Mouse (Mus musculus) thymus, adult 2 months (tissue): Measurements from ENCODE around the gene Rmi1.

Experiments
- CTCF ChIP-seq: fragments of 200-500 bp; IDR thresholded peaks from 2 replicates; pipeline ENCODE4 v1.5.1; 2012; ENCODE audit warnings: mild to moderate bottlenecking, control low read depth, low read length, moderate library complexity, borderline replicate concordance; ENCODE audit not compliant: control insufficient read depth, poor library complexity, insufficient read depth; ENCODE audit errors: extremely low read depth
- POLR2A ChIP-seq: fragments of 200-500 bp; IDR thresholded peaks from 2 replicates; pipeline ENCODE4 v1.6.1; 2012; ENCODE audit warnings: mild to moderate bottlenecking, low read length, control low read depth, moderate library complexity; ENCODE audit not compliant: control insufficient read depth, poor library complexity, insufficient read depth; ENCODE audit errors: extremely low read depth

DNA sequence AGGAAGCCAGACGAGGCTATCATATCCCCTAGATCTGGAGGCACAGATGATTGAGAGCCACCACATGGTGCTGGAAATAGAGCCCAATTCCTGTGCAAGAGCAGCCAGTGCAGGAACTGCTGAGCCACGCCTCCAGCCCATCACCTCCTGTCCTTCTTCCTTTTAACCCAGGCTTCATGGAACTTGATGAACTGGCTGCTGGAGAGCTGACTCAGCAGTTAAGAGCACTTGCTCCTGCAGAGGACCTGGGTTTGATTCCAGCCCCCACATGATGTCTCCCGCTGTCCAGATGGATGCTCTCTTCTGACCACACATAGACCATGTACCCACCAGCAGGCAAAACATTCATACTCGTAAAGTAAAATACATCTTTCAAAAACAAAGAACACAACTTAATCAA, 33.2 kb upstream of the Rmi1 start:
- TF ChIP-seq CTCF (no peak), POLR2A (no peak)
